Mouse (Mus musculus) stomach, embryonic 14.5 days (tissue): Measurements from ENCODE around the gene Hsd17b14. TPM values are rescaled to one million over a fixed set of nuclear protein-coding genes. Genes with fewer than 3 reads are reported as not detected.
A peak's percentile ranks its signal among the peaks of the same experiment; 100 is the strongest.

Experiments used
- ATAC-seq: fragments of 200-750 bp; cut with Nextera tagmentation; 2 replicates; pipeline ENCODE4 v1.8.0; 2017; ENCODE audit warnings: low read depth, moderate TSS enrichment; ENCODE audit not compliant: insufficient number of reproducible peaks, insufficient read depth, low FRiP score
- H3K27ac ChIP-seq: fragments of 300-500 bp; sonication (generic); 2 replicates; pipeline ENCODE4 v1.5.1; 2014; ENCODE audit warnings: mild to moderate bottlenecking, low read length, moderate library complexity, mixed read lengths
- H3K27me3 ChIP-seq: fragments of 300-500 bp; sonication (generic); 2 replicates; pipeline ENCODE4 v1.6.1; 2014; ENCODE audit warnings: low read length, control low read depth, mixed read lengths; ENCODE audit not compliant: control insufficient read depth, insufficient read depth
- H3K36me3 ChIP-seq: fragments of 300-500 bp; sonication (generic); 2 replicates; pipeline ENCODE4 v1.6.1; 2014; ENCODE audit warnings: mild to moderate bottlenecking, control low read depth, low read length, moderate library complexity, mixed read lengths; ENCODE audit not compliant: control insufficient read depth, insufficient read depth
- H3K4me1 ChIP-seq: fragments of 300-500 bp; sonication (generic); 2 replicates; pipeline ENCODE4 v1.6.1; 2014; ENCODE audit warnings: low read length, control low read depth, mixed read lengths; ENCODE audit not compliant: control insufficient read depth, insufficient read depth
- H3K4me2 ChIP-seq: fragments of 300-500 bp; sonication (generic); replicated peaks from 2 replicates; pipeline ENCODE4 v1.6.1; 2014; ENCODE audit warnings: low read depth, low read length, control low read depth
- H3K4me3 ChIP-seq: fragments of 300-500 bp; sonication (generic); 2 replicates; pipeline ENCODE4 v1.5.1; 2014; ENCODE audit warnings: low read depth, low read length, control low read depth
- H3K9ac ChIP-seq: fragments of 300-500 bp; sonication (generic); replicated peaks from 2 replicates; pipeline ENCODE4 v1.6.1; 2014; ENCODE audit warnings: low read depth, mild to moderate bottlenecking, control low read depth, low read length, moderate library complexity, mixed read lengths
- H3K9me3 ChIP-seq: fragments of 300-500 bp; sonication (generic); 2 replicates; pipeline ENCODE4 v1.6.1; 2016; ENCODE audit warnings: low read depth, low read length, control low read depth; ENCODE audit not compliant: control insufficient read depth
- WGBS: fragments of 180-500 bp; shearing (Covaris S2); extraction: QIAGEN DNeasy Blood & Tissue Kit; methylation state at CpG from one replicate; pipeline ENCODE4 v1.1.7; 2014; 5-methylcytosine and 5-hydroxymethylcytosine counted together
- polyA plus RNA-seq: library from polyadenylated mRNA; unstranded; fragments of >200 nt; fragmentation: Nextera tagmentation; extraction: Ambion mirVana; gene quantifications from 2 replicates; pipeline ENCODE4 v1.2.1, GENCODE M21; 2014

The Hsd17b14 gene
- polyA plus RNA-seq, 1 experiment from 2014 or later: 1.8 TPM

GRCm38 (mm10) chr7:45567112-45567779, 12.6 kb downstream of the Hsd17b14 start:
- Histone ChIP-seq H3K4me1 (peaks cover 14% of the 10 kb centered on the region), H3K9ac (no peak overlapping the region), H3K27ac (peak overlapping the region; percentile 66; the same call in 1 of the 2 replicates), H3K27me3 (no peaks in the 10 kb centered on the region), H3K4me3 (peak overlapping the region; percentile 34; the same call in 1 of the 2 replicates), H3K4me2 (peak overlapping the region; percentile 41), H3K36me3 (no peaks in the 10 kb centered on the region), H3K9me3 (no peaks in the 10 kb centered on the region)
- no peak for ATAC-seq
- 60% methylated on average over 8 of the region's 8 CpGs for WGBS

GRCm38 (mm10) chr7:45567780-45568516, 13.3 kb downstream of the Hsd17b14 start:
- Histone ChIP-seq H3K4me1 (peaks cover 14% of the 10 kb centered on the region), H3K27ac (peak overlapping the region; percentile 66), H3K4me3 (peak overlapping the region; percentile 34), H3K9me3 (no peaks in the 10 kb centered on the region), H3K36me3 (no peaks in the 10 kb centered on the region), H3K9ac (0 out of 2 replicates have a peak overlapping the region, but pooled peaks have one; percentile 2), H3K4me2 (peak overlapping the region; percentile 41), H3K27me3 (no peaks in the 10 kb centered on the region)
- ATAC-seq: peak; percentile 97
- 2% methylated on average over 24 of the region's 24 CpGs for WGBS

GRCm38 (mm10) chr7:45568601-45569473, 14.1 kb downstream of the Hsd17b14 start:
- Histone ChIP-seq H3K9ac (no peak overlapping the region), H3K36me3 (no peaks in the 10 kb centered on the region), H3K9me3 (no peaks in the 10 kb centered on the region), H3K27ac (peak overlapping the region; percentile 87), H3K27me3 (no peaks in the 10 kb centered on the region), H3K4me1 (peaks cover 14% of the 10 kb centered on the region), H3K4me3 (peak overlapping the region; percentile 34; the same call in 1 of the 2 replicates), H3K4me2 (peak overlapping the region; percentile 41)
- 73% methylated on average over 10 of the region's 10 CpGs for WGBS
- peak; percentile 20 for ATAC-seq

GRCm38 (mm10) chr7:45570103-45570741, 15.5 kb downstream of the Hsd17b14 start, which contains the start of gene Bcat2:
Gene Bcat2, plus strand, starts transcription at chr7:45570153.
- peak within 1 kb of the TSS; percentile 52 for H3K4me2 ChIP-seq
- 0% methylated on average over 41 of the region's 42 CpGs for WGBS
- H3K4me3 ChIP-seq: peak within 1 kb of the TSS; percentile 67
- no peaks in the 10 kb centered on the region for H3K36me3 ChIP-seq
- H3K9me3 ChIP-seq: no peaks in the 10 kb centered on the region
- H3K27ac ChIP-seq: peak within 1 kb of the TSS; percentile 87
- H3K27me3 ChIP-seq: no peaks in the 10 kb centered on the region
- H3K4me1 ChIP-seq: peaks cover 14% of the 10 kb centered on the region
- peak; percentile 56 for ATAC-seq
- H3K9ac ChIP-seq: peak within 1 kb of the TSS; percentile 77

GRCm38 (mm10) chr7:45571966-45572365, 17.3 kb downstream of the Hsd17b14 start:
- Histone ChIP-seq H3K9me3 (no peaks in the 10 kb centered on the region), H3K9ac (no peak overlapping the region), H3K27me3 (no peaks in the 10 kb centered on the region), H3K36me3 (peaks cover 12% of the 10 kb centered on the region), H3K4me3 (no peak overlapping the region), H3K4me2 (no peak overlapping the region), H3K27ac (no peak overlapping the region), H3K4me1 (peaks cover 14% of the 10 kb centered on the region)
- no peak for ATAC-seq
- 67% methylated on average over 1 of the region's 1 CpGs for WGBS

- Histone ChIP-seq H3K4me1 (peaks cover 14% of the 10 kb centered on the region), H3K36me3 (peaks cover 13% of the 10 kb centered on the region), H3K9me3 (no peaks in the 10 kb centered on the region), H3K27me3 (no peaks in the 10 kb centered on the region), H3K27ac (no peak overlapping the region), H3K9ac (no peak overlapping the region), H3K4me3 (no peak overlapping the region), H3K4me2 (no peak overlapping the region)
- WGBS: 73% methylated on average over 8 of the region's 8 CpGs
- ATAC-seq: no peak
Measured at GRCm38 (mm10) chr7:45573954-45574353, 19.3 kb downstream of the Hsd17b14 start.

GRCm38 (mm10) chr7:45574472-45575379, 20.0 kb downstream of the Hsd17b14 start:
- ATAC-seq: no peak
- WGBS: 84% methylated on average over 15 of the region's 15 CpGs
- Histone ChIP-seq H3K36me3 (peaks cover 13% of the 10 kb centered on the region), H3K4me2 (no peak overlapping the region), H3K9me3 (no peaks in the 10 kb centered on the region), H3K27ac (no peak overlapping the region), H3K27me3 (no peaks in the 10 kb centered on the region), H3K4me1 (peaks cover 14% of the 10 kb centered on the region), H3K4me3 (no peak overlapping the region), H3K9ac (no peak overlapping the region)
